Mouse (Mus musculus): Measurements from ENCODE around the gene Cdc34b.

DNA sequence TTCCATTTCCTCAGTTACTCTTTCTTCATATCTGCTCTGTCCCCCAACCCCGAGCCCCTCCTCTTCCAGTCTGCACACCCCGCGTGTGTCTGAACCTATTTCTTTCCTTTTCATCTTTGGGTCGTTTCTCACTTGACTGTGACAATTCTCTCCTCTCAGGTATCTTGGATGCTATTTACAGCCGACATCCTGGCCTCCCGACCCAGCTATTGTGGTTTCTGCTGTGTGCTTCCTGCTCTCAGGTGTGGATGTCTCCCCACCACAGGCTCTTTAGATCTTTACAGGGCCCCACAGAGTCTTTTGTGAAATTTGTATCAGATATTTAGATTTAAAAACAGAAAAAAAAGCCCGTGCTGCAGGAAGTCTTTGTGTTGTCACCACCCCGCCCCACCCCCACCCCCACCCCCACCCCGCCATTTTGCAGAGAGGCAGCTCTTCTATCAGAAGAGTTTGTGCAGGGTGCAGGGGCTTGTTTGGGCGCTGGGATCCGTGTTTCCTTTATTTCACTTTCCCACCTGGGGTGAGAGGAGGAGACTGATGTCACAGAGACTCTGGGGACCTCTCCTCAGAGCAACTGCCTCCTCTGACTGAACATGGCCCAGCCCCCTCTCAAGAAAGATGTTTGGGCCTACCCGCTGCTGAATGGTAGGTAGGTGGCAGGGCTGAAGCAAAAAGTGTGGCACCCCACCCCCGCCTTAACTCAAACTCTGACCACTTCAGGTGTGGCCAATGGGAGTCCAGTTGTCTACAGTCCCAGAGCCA is 43.7 kb upstream of the Cdc34b start:
- TF ChIP-seq CTCF (IDR thresholded peaks at IDR 0.05; ENCODE audit: low read depth, low read length), result no peak
- TF ChIP-seq GATA1 (IDR thresholded peaks at IDR 0.05; ENCODE audit: borderline replicate concordance, low read length), result no peak
- TF ChIP-seq POLR2AphosphoS5 (IDR thresholded peaks at IDR 0.05; ENCODE audit: insufficient replicate concordance, low read depth, low read length), result no peak
- no peak for TF ChIP-seq GATA2 (IDR thresholded peaks at IDR 0.05; ENCODE audit: borderline replicate concordance, low read depth, low read length)
- no peak for TF ChIP-seq TAL1 (conservative IDR thresholded peaks at IDR 0.05; ENCODE audit: low read depth, low read length)

Data from G1E (cell line).